Mouse (Mus musculus): ENCODE results near the gene Sept12.

Sept12 gene

GRCm38 (mm10) chr16:4997553-4997952 is at the start of gene Sept12:
Gene Sept12, minus strand, starts transcription at chr16:4997852.
- in situ Hi-C loops (cut with MboI): no loop called here

- in situ Hi-C loops (cut with MboI): no loop called here
These were observed 47.7 kb upstream of the Sept12 start for GRCm38 (mm10) chr16:5045322-5045721.

GRCm38 (mm10) chr16:5036649-5037234 is 39.1 kb upstream of the Sept12 start:
- in situ Hi-C loops (cut with MboI): no loop called here

- in situ Hi-C loops (cut with MboI): no loop called here
These were observed 37.9 kb upstream of the Sept12 start for GRCm38 (mm10) chr16:5035591-5035990.

GRCm38 (mm10) chr16:5029847-5030246 is 32.2 kb upstream of the Sept12 start:
- in situ Hi-C loops (cut with MboI): no loop called here

- in situ Hi-C loops (cut with MboI): no loop called here
These were observed 26.4 kb upstream of the Sept12 start for GRCm38 (mm10) chr16:5024021-5024420.

- in situ Hi-C loops (cut with MboI): no loop called here
These were observed 16.9 kb upstream of the Sept12 start for GRCm38 (mm10) chr16:5014578-5014977.

- in situ Hi-C loops (cut with MboI): no loop called here
These were observed 15.6 kb upstream of the Sept12 start, which contains the start of gene Rogdi for GRCm38 (mm10) chr16:5013054-5013838. Gene Rogdi, minus strand, starts transcription at chr16:5013553.

- in situ Hi-C loops (cut with MboI): no loop called here
These were observed 14.7 kb upstream of the Sept12 start for GRCm38 (mm10) chr16:5012036-5013005.

GRCm38 (mm10) chr16:5011285-5011684 is 13.6 kb upstream of the Sept12 start:
- in situ Hi-C loops (cut with MboI): no loop called here

- in situ Hi-C loops (cut with MboI): no loop called here
These were observed 12.8 kb upstream of the Sept12 start for GRCm38 (mm10) chr16:5010371-5010935.

- in situ Hi-C loops (cut with MboI): no loop called here
These were observed 10.4 kb upstream of the Sept12 start for GRCm38 (mm10) chr16:5008076-5008475.

- in situ Hi-C loops (cut with MboI): no loop called here
These were observed 9.8 kb upstream of the Sept12 start for GRCm38 (mm10) chr16:5007492-5007891.

- in situ Hi-C loops (cut with MboI): no loop called here
These were observed 9.4 kb upstream of the Sept12 start, which contains the start of gene Smim22 for GRCm38 (mm10) chr16:5007067-5007466. Gene Smim22, plus strand, starts transcription at chr16:5007288.

- in situ Hi-C loops (cut with MboI): no loop called here
These were observed 3.0 kb upstream of the Sept12 start for GRCm38 (mm10) chr16:5000611-5001010.

GRCm38 (mm10) chr16:4998984-4999383 is 1.3 kb upstream of the Sept12 start:
- in situ Hi-C loops (cut with MboI): no loop called here

GRCm38 (mm10) chr16:4993276-4993675 is 4.4 kb downstream of the Sept12 start:
- in situ Hi-C loops (cut with MboI): no loop called here

- in situ Hi-C loops (cut with MboI): loop anchor here (10.0 kb wide), 1 partner anchor 150 kb away; the partner anchor contains the start of gene Ppl
These were observed 12.9 kb downstream of the Sept12 start for GRCm38 (mm10) chr16:4984717-4985116.

- in situ Hi-C loops (cut with MboI): loop anchor here (10.0 kb wide), 1 partner anchor 155 kb away; the partner anchor contains the start of gene Ppl
These were observed 17.8 kb downstream of the Sept12 start for GRCm38 (mm10) chr16:4979755-4980380.

GRCm38 (mm10) chr16:4978275-4979051 is 19.2 kb downstream of the Sept12 start:
- in situ Hi-C loops (cut with MboI): no loop called here

Measured in mature B cell (primary cell).